Mouse (Mus musculus) erythroid progenitor cell, adult 5-6 weeks (primary cell): ENCODE results near the gene Tmed3. TPM values are rescaled to one million over a fixed set of nuclear protein-coding genes. Genes with fewer than 3 reads are reported as not detected.

Experiments
- total RNA-seq, 2 experiments: library from RNA; stranded (forward) in 1 of 2; stranded (reverse) in 1 of 2; fragments of 150-400 nt in 1 of 2; fragments of 186-747, 209-891 nt in 1 of 2; gene quantifications; 2 replicates each; pipeline versions ENCODE4 v1.2.3 to v1.2.4; 2015 to 2017; ENCODE audit warnings: low replicate concordance in 2 of 2

Gene Tmed3
- total RNA-seq, 2 experiments from 2014 or later, result 45.5 to 51.6 TPM

Other genes with a start within 250 kb of the Tmed3 start
- gene Minar1, start 81.9 kb downstream of the Tmed3 start, total RNA-seq (2015; ENCODE audit: low replicate concordance), result not detected in 2 replicates
- gene Minar1, start 81.9 kb downstream of the Tmed3 start, total RNA-seq (2017; ENCODE audit: low replicate concordance), result not detected in 2 replicates
- not detected in 2 replicates for gene Ankrd34c, start 33.4 kb upstream of the Tmed3 start, total RNA-seq (2015; ENCODE audit: low replicate concordance)
- not detected in 2 replicates for gene Ankrd34c, start 33.4 kb upstream of the Tmed3 start, total RNA-seq (2017; ENCODE audit: low replicate concordance)
- gene Rasgrf1, start 204.8 kb upstream of the Tmed3 start, total RNA-seq (2015; ENCODE audit: low replicate concordance), result not detected in 2 replicates
- not detected in 2 replicates for gene Rasgrf1, start 204.8 kb upstream of the Tmed3 start, total RNA-seq (2017; ENCODE audit: low replicate concordance)